Mouse (Mus musculus) kidney, postnatal 4 days (tissue): ENCODE measurements around the gene Epha3.

ENCODE experiments used
- DNase-seq, 2 experiments: peaks; one replicate each; pipeline ENCODE4 v3.0.0; 2021; ENCODE audit warnings: mixed read lengths in 2 of 2

Epha3 gene

DNA sequence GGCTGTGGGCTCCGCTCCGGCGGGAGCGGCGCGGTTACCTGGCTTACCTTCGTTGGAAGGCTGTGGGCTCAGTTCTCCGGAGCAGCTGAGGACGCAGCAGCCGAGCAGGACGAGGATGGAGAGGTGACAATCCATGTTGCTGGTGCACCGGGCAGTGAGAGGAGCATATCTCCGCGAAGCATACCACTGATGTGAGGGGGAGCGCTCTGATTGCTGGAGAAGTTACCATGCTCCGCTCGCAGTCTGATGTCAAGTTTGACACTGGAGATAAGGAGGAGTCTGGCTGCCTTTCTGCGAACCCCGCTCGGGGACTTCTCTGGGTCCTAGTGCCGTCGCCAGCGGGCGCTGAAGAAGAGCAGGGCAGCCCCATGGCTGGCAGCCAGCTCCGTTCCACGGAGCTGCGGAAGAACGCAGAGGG lies at the start of gene Epha3:
Gene Epha3 (minus strand): TSS at position 263 of the 418 bp plus-strand sequence.
- DNase-seq = peak; percentile 79 to 84

GRCm38 (mm10) chr16:63903425-63903824 lies 39.5 kb upstream of the Epha3 start:
- DNase-seq = no peak

DNA sequence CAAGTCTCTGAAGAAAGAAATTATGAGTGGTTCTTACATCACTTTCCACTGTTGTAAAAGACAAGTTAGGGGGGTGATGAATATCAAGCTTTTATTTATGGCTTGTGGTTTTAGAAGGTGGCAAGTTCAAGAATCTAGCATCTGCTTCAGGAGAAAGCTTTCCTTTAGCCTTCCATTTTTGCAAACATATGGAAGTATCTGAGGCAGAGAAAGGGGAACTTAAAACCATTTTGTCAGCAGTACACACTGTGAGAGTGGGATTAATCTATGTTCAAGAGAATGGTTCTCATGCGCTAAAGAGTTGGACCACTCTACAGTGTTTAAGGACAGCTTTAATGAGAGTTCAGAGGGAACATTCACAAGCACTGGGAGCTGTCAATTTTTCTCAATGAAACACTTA lies 17.2 kb upstream of the Epha3 start:
- DNase-seq = no peak

DNA sequence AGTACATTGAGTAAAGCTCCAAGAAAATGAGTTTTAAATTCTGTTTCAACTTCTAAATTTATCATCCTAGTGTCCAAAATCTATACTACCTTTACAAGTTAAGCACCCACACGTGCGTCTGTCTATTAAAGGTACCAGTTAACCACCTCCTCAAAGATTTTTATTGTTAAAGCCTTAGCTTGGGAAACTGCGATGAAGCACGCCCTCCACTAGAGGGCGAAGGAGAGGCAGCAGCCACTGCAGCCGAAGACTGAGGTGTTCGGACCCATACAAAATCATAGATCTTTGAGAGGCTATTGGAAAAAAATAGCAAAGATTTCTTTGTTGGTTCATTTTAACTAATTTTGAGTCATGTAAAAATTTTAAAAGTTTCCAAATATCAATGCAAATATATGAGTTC lies 8.3 kb upstream of the Epha3 start:
- DNase-seq = peak; percentile 36 to 46

DNA sequence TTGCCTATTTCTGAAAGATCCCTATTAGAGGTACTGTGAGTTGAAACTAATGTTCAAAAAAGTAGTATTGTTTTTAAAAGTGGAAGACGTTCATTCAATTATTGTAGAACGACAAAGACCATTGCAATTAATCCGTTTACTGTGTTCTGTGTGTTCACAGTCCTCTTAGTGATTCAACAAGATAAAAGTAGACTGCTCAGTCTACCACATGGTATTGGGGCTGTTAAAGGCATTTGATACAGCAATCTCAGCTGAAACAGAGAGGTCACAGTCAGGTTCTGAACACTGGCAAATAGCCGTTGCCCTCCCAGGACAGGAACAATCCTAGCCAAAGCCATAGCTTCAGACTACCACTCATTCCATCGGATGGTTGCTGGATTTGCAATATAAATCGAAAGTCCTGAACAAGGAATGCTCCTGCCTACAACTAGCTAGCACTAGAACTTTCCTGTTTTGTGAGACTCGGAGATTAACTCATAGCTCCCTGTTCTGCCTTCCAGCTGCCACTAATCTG lies 545 bp upstream of the Epha3 start:
- peak in 1 of 2 experiments; percentile 6 for DNase-seq

DNA sequence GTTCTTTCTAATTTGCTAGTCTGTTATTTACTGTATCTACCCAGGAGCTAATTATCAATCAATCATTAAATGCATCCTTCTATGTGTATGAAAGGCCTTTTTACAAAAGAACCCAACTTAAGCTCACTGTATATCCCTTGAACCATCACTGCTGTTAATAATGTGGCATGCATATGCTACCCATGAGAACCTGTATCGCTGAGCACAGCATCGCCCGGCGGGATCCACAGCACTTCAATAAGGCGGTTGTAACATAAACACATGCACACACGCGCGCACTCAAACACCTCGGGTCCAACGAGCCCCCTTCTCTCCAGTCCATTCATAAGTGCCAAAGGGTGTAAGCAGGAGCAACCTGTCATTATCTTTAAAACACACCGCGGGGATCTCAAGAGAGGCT lies 794 bp downstream of the Epha3 start:
- DNase-seq = peak; percentile 12 to 13

GRCm38 (mm10) chr16:63857561-63857960 lies 6.4 kb downstream of the Epha3 start:
- peak; percentile 11 to 27 for DNase-seq

DNA sequence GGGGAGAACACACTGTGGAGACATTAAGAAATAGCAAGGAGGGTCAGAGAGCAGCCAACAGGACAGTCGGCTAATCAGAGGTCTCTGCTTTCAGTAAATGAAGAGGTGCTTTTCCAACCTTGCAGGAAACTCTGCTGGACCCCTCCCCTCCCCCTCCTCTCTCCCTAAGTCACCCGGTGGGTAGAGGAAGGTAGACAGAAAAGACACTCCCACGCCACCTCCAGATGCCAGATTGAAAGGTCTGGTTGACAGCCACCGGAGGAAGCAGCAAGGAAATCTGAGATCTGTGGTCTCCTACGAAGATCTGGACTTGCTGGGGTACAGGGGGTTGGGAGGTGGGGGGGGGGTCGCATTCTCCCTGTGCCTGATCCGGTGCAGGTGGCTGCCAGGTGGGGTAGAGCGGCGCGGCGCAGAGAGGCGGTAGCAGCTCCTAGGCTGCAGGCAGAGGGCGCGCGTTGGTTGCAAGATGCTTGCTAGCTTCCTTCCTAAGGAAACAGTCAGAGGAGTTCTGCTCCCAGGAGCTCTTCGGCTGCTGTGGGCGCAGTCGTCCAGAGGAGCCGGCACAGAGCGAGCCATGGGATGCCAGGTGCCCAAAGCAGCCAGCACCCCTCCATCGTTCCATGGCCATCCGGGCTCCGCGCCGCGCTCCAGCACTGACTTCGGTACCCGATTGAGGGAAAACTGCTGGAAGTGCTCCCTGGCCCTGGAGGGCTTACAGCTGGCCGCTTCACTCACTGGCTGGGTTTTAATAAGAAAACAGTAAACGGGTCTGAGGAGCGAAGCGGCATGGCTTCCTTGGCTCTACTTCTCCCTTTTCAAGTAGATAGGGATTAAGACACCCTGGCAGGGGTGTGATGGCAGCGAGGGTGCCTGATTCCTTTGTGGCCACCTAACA lies 7.1 kb downstream of the Epha3 start:
- peak; percentile 85 to 89 for DNase-seq

DNA sequence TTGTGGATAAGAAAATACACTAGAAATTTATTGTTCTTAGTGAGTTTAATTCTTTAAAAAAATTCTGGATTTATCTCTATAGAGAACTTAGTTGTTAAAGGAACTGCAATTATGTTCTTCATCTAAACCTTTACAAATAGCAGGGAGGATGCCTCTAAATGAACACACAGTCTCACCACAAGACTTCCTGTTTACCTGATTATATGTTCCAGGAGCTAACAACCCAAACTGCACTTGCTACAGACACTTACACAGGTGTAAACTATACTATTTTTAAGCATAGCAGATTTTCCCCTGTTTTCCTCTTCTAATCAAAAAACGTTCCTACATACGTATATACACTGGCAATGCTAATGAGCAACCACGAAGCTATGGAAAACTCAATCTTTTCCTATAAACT lies 13.7 kb downstream of the Epha3 start:
- no peak for DNase-seq

DNA sequence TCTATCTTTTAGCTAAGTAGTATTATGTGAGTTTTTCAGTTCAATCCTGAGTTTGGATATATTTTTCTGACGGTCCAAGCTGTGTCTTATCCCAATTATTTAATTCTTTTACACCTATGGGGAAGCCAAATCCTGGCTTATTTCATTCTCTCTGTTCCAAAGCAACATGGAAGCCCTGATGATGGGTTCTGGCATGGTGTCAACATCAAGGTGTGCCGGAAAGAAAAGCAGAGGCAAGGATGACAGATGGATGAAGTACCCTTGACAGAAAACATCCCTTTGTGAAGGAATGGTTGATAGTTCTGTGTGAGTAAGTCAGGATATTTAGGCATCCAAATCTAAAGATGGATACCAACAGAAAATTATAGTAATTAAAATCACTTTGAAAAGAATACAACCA lies 21.1 kb downstream of the Epha3 start:
- DNase-seq = no peak

GRCm38 (mm10) chr16:63837466-63837865 lies 26.5 kb downstream of the Epha3 start:
- no peak for DNase-seq

DNA sequence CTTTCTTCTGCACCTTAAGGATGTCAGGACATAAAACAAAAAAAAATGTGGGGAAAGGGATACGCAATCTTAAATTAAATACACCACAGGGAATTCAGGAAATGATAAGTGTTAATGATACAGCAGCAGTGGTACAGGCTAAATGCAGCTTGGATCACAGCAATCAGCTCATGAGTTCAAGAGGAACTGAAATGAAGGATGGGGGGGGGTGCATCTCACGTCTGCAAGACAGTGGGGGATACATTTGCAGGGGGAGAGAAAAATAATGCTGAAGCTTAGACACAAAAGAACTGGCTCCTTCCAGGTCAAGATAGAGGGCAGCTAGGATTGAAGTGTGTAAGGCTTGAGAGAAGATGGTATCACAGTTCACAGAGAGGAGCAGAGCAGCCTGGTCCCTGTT lies 42.8 kb downstream of the Epha3 start:
- no peak for DNase-seq

DNA sequence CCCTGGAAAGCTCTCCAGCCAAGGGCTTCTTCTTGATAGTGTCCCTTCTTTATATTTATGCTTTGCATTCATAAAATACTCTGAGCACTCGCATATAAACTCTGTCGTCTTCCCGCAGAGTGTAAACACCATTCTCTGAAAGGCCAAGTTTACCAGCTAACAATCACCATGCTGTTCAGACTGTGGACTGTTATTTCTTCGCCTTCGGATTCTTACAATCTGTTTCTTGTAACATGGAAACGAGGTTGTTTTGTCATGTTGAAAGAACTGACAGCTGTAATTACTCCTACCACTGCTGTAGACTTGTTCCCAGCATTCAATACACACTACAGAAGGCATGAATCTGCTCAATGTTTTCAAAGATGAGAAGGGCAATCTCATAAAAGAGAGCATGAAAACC lies 46.4 kb downstream of the Epha3 start:
- DNase-seq = peak in 1 of 2 experiments; percentile 10

- no peak for DNase-seq
Observed at GRCm38 (mm10) chr16:63816672-63817071, 47.3 kb downstream of the Epha3 start.

GRCm38 (mm10) chr16:63809871-63810270 lies 54.1 kb downstream of the Epha3 start:
- no peak for DNase-seq

GRCm38 (mm10) chr16:63808991-63809390 lies 55.0 kb downstream of the Epha3 start:
- no peak for DNase-seq

- DNase-seq = no peak
Observed at GRCm38 (mm10) chr16:63806437-63807129, 57.4 kb downstream of the Epha3 start.

- no peak for DNase-seq
Observed at GRCm38 (mm10) chr16:63806025-63806424, 58.0 kb downstream of the Epha3 start.

DNA sequence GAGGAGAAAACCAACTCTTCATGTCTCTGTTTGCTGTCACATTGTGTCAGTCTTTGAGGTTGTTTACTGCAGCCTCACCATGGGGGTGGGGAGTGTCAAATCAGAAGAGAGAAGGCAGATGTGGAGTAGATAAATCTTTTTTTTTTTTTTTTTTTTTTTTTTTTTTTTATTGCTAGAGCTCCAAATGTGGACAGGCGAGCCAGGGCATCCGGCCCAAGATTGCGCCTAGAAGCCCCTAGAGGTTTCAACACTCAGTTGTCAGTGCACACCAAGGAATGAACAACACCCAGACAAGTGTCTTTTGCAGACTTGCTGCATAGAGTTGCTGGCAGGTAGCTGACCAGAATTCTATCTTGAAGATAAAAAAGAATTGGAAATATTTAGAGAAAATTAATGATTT lies 62.5 kb downstream of the Epha3 start:
- no peak for DNase-seq

- DNase-seq = no peak
Observed at GRCm38 (mm10) chr16:63798341-63798740, 65.6 kb downstream of the Epha3 start.

GRCm38 (mm10) chr16:63794292-63794691 lies 69.7 kb downstream of the Epha3 start:
- DNase-seq = no peak

GRCm38 (mm10) chr16:63793805-63794204 lies 70.2 kb downstream of the Epha3 start:
- no peak for DNase-seq

- DNase-seq = no peak
Observed at GRCm38 (mm10) chr16:63792084-63792483, 71.9 kb downstream of the Epha3 start.

GRCm38 (mm10) chr16:63783544-63783943 lies 80.4 kb downstream of the Epha3 start:
- no peak for DNase-seq
